Mouse (Mus musculus): Measurements from ENCODE around the gene Pou3f3.

- no peak for TF ChIP-seq CTCF (IDR thresholded peaks at IDR 0.05; ENCODE audit: borderline replicate concordance, insufficient read depth, low read length)
- no peak for TF ChIP-seq POLR2A (IDR thresholded peaks at IDR 0.05; ENCODE audit: low read depth, low read length)
These were observed 9.6 kb downstream of the Pou3f3 start for GRCm38 (mm10) chr1:42704981-42705810.
